Mouse (Mus musculus): Measurements from ENCODE around the gene Pkib.

DNA sequence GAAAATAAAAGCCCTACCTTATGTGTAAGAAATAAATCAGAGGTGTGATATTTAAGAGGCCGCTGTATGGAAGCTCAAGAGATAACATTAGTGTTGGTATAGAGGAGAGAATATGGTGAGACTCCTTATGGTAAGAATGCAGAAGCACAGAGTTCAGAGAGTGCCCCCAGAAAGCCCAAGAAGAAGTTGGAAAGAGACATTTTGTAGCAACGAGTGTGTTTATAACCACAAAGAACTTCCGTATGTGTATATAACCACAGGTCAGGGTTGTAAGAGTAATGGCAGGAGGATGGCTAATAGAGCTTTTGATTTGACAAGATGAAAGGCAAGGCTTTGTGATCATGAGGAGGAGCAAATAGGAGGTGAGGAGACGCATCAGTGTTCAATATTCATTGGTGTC is 6.5 kb downstream of the Pkib start:
- TF ChIP-seq POLR2A (IDR thresholded peaks at IDR 0.05; ENCODE audit: low read depth, low read length) (no peak), CTCF (IDR thresholded peaks at IDR 0.05; ENCODE audit: extremely low read depth, insufficient read depth, insufficient read length, insufficient replicate concordance) (no peak)

All from spleen, adult 2 months (tissue).